Mouse (Mus musculus) E14TG2a.4 (cell line): ENCODE measurements around the gene 2010111I01Rik.

Experiments used
- H3K27me3 ChIP-seq: 2 replicates; pipeline ENCODE4 v1.6.1; 2014; ENCODE audit warnings: low read length, control low read depth; ENCODE audit not compliant: insufficient read depth
- H3K36me3 ChIP-seq: 2 replicates; pipeline ENCODE4 v1.6.1; 2014; ENCODE audit warnings: low read length, control low read depth; ENCODE audit not compliant: insufficient read depth
- H3K4me1 ChIP-seq: replicated peaks from 2 replicates; pipeline ENCODE4 v1.6.1; 2014; ENCODE audit warnings: low read depth, low read length, control low read depth
- H3K4me3 ChIP-seq: replicated peaks from 2 replicates; pipeline ENCODE4 v1.5.1; 2014; ENCODE audit warnings: mild to moderate bottlenecking, low read length
- H3K9me3 ChIP-seq: 2 replicates; pipeline ENCODE4 v1.6.1; 2014; ENCODE audit warnings: low read length, control low read depth
- CTCF ChIP-seq: conservative IDR thresholded peaks from 2 replicates; pipeline ENCODE4 v1.5.1; 2014; ENCODE audit warnings: low read length
- NANOG ChIP-seq: IDR thresholded peaks from 2 replicates; pipeline ENCODE4 v1.6.1; 2014; ENCODE audit warnings: borderline replicate concordance, low read length, mixed read lengths
- POU5F1 ChIP-seq: IDR thresholded peaks from 2 replicates; pipeline ENCODE4 v1.6.1; 2014; ENCODE audit warnings: low read length, borderline replicate concordance

The 2010111I01Rik gene

DNA sequence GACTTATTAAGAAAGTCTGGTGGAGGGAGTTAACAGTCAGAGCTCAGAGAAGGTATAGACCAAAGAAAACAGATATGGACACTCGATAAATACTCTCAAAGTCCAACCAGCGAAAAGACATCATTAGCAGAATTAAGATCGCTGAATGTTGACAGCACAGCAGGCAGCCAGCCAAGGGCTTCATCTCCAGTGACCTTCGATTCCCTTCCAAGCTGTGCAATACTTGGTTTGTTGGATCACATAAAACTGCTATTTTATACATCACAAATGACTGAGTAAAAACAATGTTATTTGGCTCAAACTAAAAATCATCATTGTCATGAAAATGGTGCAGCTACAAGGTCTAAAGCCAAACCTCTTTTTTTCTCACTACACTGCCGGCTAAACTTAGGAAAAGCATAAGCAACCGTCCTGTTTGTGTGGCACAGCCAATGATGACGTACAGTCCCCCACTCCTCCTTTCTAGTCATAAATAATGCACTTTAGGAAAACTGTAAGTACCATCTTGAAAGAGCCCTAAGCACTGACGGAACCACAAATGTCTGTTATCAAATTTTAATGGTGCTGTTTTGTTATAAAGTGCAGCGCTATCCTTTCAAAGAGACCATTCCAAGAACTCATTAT, 34.8 kb upstream of the 2010111I01Rik start:
- no peaks in the 10 kb centered on the region for H3K9me3 ChIP-seq
- no peak for TF ChIP-seq NANOG
- TF ChIP-seq POU5F1 = no peak
- TF ChIP-seq CTCF = no peak
- no peak overlapping the region for H3K4me3 ChIP-seq
- H3K4me1 ChIP-seq = no peaks in the 10 kb centered on the region
- H3K36me3 ChIP-seq = no peaks in the 10 kb centered on the region
- no peaks in the 10 kb centered on the region for H3K27me3 ChIP-seq

DNA sequence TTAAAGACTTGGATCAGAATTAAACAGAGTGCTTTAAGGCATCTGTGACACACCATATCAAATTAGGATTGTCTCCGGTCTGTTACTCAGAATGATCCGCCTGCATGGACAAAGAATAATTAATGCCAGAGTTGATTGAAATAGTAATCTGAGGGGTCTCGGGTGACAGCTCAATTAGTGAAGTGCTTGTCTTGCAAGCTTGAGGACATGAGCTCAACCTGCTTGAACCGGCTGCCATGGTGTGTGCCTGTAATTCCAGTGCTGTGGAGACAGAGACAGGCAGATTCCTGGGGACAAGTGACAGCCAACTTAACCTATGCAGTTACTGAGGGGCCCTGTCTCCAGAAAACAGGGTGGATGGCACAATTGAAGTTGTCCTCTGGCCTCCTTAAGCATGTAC, 32.2 kb upstream of the 2010111I01Rik start:
- TF ChIP-seq NANOG (no peak), POU5F1 (no peak), CTCF (no peak)
- H3K27me3 ChIP-seq = no peaks in the 10 kb centered on the region
- no peak overlapping the region for H3K4me3 ChIP-seq
- no peaks in the 10 kb centered on the region for H3K4me1 ChIP-seq
- no peaks in the 10 kb centered on the region for H3K9me3 ChIP-seq
- H3K36me3 ChIP-seq = no peaks in the 10 kb centered on the region

DNA sequence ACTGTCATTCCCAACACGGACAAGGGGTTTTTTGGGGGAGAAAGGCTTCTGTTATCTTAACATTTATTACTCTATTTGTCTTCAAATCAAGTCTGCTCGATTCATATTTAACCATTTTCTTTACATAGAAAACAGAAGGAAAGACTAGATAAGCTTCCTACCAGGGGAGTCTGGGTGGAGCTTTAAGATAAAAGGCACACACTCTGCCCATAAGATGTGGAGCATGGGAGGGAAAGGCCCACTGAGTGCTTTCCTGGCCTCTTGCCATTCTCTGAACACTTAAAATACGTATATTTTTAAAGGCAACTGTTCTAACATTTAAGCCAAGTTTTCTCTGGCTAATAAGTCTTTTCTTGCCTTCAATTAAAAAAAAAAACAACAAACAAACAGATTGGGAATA, 25.3 kb upstream of the 2010111I01Rik start:
- Histone ChIP-seq H3K4me3 (no peak overlapping the region), H3K9me3 (no peaks in the 10 kb centered on the region), H3K4me1 (no peaks in the 10 kb centered on the region), H3K27me3 (no peaks in the 10 kb centered on the region), H3K36me3 (no peaks in the 10 kb centered on the region)
- no peak for TF ChIP-seq NANOG
- no peak for TF ChIP-seq POU5F1
- no peak for TF ChIP-seq CTCF

DNA sequence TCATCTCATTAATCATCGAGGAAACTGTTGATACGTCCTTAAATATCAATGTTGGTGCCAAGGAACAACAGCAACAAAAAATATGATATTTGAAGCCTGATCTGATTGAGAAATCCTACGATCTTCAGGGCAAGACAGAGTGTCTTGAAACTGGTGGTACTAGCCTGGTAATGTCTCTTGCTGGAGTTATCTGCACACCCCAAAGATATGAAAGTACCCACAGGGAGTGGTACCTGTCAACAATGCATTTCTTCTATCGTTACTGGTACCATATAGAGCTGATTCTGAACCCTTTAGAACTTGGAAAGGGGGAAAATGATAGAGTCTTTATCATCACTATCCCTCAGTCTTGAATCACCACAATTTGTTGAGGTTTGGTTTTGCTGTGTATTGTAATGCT, 24.9 kb upstream of the 2010111I01Rik start:
- Histone ChIP-seq H3K36me3 (no peaks in the 10 kb centered on the region), H3K4me3 (no peak overlapping the region)

DNA sequence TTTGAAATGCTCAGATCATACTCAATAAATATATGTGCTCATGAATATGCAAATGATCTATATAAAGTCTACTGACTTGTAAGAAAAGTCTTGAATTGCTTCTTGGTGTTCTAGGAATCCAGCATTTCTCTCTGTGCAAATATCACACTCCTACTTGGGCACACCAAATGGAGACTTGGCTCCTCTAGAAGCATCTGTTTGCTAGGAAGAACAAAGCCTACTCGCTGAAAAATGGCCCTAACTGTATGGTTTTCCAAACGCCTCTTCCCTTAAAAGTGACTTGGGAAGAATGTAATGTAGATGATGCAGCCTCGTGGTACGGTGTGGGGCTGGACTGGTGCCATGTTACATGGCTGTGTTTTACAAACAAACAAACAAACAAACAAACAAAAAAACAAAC, 24.0 kb upstream of the 2010111I01Rik start:
- Histone ChIP-seq H3K27me3 (no peaks in the 10 kb centered on the region), H3K36me3 (no peaks in the 10 kb centered on the region), H3K4me3 (no peak overlapping the region), H3K4me1 (no peaks in the 10 kb centered on the region), H3K9me3 (no peaks in the 10 kb centered on the region)
- TF ChIP-seq NANOG (no peak), CTCF (no peak), POU5F1 (no peak)

More for the DNA sequence above, 24.9 kb upstream of the 2010111I01Rik start:
- Histone ChIP-seq H3K9me3 (no peaks in the 10 kb centered on the region), H3K27me3 (no peaks in the 10 kb centered on the region), H3K4me1 (no peaks in the 10 kb centered on the region)
- no peak for TF ChIP-seq POU5F1
- TF ChIP-seq CTCF = no peak
- TF ChIP-seq NANOG = no peak

DNA sequence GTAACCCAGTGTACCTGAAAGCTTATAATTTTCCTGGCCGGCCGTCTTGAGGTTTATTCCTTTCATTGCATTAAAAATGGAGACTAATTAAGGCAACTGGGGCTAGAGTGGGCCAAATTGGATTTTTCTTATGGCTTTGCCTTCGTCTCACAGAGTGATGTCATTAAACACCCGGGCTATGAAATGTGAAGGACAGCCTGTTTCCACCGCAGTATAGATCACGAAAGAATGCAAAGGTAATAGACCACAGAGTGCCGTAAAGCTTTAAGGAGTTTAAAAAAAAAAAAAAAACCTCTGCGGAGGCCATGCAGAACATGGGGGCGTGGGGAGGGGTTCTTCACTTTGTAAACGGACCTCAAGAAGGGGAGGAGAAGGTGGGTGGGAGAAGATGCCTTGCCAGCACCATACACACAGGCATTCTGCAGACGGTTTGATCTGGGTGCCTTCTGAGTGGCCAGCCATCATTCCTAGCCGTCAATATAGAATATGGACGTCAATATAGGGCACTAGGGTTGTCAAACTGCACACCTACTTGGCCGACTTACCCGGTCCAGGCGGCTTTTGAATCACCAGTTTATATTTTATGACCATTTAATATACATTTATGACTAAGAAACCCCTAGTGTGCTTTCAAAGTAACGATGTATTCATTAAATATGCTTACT, 23.2 kb upstream of the 2010111I01Rik start:
- Histone ChIP-seq H3K27me3 (no peaks in the 10 kb centered on the region), H3K36me3 (no peaks in the 10 kb centered on the region), H3K4me1 (no peaks in the 10 kb centered on the region), H3K4me3 (no peak overlapping the region), H3K9me3 (peaks cover 6% of the 10 kb centered on the region; the same call in 1 of the 2 replicates)
- TF ChIP-seq NANOG (no peak), CTCF (no peak), POU5F1 (no peak)

DNA sequence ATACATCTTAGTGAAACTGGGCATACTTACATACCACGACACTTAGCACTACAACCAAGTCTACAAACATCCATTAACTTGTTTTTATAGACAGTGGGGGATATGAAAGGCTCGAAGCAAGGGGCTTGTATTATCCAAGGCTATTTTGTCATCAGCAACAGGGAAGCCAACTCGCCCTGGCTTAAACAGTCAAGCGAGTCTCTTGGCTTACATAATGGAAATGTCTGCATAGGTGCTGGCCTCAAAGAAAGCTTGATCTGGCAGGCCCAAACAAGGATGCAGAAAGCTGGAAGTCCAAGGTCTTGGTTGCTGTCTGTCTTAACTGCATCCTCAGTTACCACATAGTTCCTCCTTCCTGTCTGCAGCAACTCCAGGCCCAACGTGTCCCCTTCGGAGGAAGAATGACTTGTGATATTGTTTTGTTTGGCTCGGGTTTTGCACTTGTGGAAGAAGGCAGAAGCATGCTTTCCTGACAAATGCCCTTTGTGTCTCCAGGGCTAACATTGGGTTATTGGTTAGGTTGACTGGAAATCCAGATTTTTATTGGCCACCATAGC, 21.3 kb upstream of the 2010111I01Rik start:
- Histone ChIP-seq H3K9me3 (peaks cover 24% of the 10 kb centered on the region), H3K27me3 (no peaks in the 10 kb centered on the region), H3K4me3 (no peak overlapping the region), H3K4me1 (no peaks in the 10 kb centered on the region), H3K36me3 (no peaks in the 10 kb centered on the region)
- TF ChIP-seq NANOG = no peak
- TF ChIP-seq POU5F1 = no peak
- TF ChIP-seq CTCF = no peak

DNA sequence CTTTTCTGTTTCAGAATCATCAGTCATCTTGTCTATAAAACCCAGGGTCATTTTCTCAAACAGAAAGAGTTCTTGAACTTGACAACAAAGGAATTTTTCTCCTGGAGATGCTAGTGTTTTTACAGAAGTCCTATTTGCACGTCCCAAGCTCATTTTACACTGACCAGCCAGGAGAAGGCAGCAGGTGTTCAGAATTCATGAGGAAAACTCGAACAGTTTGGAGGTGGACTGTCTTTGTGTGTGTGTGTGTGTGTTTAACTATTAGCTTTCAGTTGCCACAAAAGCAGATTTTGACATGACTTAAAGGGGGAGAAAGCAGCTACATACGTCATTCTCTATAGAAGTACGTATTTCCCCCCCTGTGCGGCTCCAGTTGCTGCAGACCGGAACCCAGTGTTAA, 20.6 kb upstream of the 2010111I01Rik start:
- Histone ChIP-seq H3K36me3 (no peaks in the 10 kb centered on the region), H3K4me3 (no peak overlapping the region), H3K4me1 (no peaks in the 10 kb centered on the region), H3K27me3 (no peaks in the 10 kb centered on the region), H3K9me3 (peaks cover 31% of the 10 kb centered on the region)
- no peak for TF ChIP-seq POU5F1
- TF ChIP-seq NANOG = no peak
- no peak for TF ChIP-seq CTCF
